Mouse (Mus musculus) megakaryocyte-erythroid progenitor cell, adult 5-6 weeks (primary cell): ENCODE data around the gene Olfr314. TPM values are rescaled to one million over a fixed set of nuclear protein-coding genes. Genes with fewer than 3 reads are reported as not detected.
"Not testable (repeated sequence)": the region's sequence is repeated elsewhere in the genome, so short reads cannot be mapped to it uniquely, and the experiment has no call there.

Source experiments
- ATAC-seq: replicated peaks from 2 replicates; pipeline ENCODE4 v1.8.0; 2016; ENCODE audit warnings: mild to moderate bottlenecking, inconsistent platforms; ENCODE audit not compliant: severe bottlenecking, poor library complexity, low FRiP score, low TSS enrichment
- total RNA-seq, 2 experiments: library from RNA; stranded (forward) in 1 of 2; stranded (reverse) in 1 of 2; fragments of 200-1000, 215-1000 nt in 1 of 2; fragments of >200 nt in 1 of 2; fragmentation: Nextera tagmentation in 1 of 2; gene quantifications; 2 replicates each; pipeline ENCODE4 v1.2.3; 2014 to 2017

Gene Olfr314
- total RNA-seq (2014; fragmentation: Nextera tagmentation) (not detected in 2 replicates), total RNA-seq (2017) (not detected in 2 replicates)

DNA sequence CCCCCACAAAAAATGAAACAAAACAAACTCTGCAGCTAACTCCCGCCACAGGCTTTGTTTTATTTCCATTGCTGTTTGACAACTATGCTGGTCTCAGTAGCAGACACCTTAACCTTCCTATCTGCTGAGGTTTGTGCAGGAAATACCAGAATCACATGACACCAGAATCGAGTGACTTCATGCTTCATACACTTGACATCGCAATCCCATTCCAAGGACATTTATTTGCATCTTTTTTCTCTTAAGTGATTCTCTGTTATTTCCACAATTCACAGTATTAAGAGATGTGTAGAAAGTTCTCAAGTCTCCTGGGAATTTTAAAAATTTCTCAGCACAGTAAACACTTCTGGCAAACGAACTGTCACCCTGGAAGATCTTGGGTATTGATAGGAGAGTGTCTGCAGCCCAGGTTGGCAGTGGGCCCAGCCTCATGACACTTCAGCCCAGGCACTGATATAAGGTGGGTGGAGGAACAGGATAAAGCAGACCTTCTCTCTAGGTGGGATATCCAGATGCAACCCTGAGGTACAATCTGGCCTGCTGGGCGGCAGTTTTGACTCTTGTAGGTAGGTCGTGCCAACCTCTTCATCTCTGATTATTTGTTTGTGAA lies at the start of gene Olfr314:
Gene Olfr314, plus strand, starts transcription at position 473 of the 610 bp plus-strand sequence.
- no peak for ATAC-seq

DNA sequence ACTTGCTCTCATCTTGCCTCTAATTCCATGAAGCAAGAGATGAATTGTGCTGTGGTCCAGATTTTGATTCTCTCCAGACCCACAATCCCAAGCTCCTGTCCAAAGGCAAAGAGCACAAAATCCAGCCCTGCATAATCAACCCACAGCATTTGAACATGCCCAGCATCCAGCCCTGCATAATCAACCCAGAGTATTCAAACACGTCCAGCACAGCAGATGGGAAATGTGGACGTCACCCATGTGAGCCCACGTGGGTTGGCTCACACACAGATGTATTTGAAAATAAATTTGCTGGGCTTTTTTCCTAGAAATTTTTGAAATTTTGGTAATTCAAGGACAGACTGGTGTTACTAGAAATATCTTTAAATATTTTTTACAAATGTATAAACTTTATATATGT lies 49.4 kb upstream of the Olfr314 start:
- no peak for ATAC-seq

DNA sequence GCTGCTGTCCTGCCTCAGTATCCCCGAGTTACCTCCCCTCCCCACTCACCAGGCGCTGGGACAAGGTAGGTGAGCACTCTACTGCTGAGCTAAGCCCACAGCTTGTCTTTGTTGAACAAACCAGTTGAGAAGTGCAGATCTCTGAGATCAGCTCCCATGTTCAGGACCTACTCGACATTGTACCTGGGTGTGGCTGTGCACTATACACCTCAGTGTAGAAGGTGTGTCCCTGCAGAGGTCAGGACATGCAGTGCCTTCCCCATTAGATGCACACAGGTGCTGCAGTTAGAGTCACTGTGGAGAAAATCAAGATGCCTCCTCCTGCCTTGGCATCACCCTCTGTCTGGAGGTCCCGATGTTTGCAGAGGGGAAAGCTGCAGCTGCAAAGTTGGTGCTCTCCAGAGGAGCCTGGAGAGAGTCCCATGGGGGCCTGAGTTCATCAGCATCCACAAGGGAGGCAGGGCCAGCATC lies 43.9 kb upstream of the Olfr314 start, which contains the start of gene Olfr317:
Gene Olfr317, minus strand, starts transcription at position 421 of the 471 bp plus-strand sequence.
- ATAC-seq, result no peak

DNA sequence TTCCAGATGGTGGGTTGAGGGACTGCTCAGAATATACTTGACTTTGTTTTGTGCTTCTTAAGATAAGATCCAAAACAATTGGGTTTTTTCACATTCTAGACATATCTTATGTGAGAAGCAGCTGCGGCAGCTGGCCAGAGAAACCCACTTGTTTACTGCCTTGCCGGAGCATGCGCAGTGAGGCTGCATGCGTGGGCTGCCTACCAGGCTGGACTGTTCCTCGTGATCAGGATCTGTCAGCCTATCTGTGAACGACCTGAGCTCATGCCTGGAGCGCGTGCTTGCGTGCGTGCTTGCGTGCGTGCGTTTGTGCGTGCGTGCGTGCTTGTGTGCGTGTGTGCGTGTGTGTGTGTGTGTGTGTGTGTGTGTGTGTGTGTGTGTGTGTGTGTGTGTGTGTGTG lies 31.7 kb upstream of the Olfr314 start:
- not testable (repeated sequence) for ATAC-seq

DNA sequence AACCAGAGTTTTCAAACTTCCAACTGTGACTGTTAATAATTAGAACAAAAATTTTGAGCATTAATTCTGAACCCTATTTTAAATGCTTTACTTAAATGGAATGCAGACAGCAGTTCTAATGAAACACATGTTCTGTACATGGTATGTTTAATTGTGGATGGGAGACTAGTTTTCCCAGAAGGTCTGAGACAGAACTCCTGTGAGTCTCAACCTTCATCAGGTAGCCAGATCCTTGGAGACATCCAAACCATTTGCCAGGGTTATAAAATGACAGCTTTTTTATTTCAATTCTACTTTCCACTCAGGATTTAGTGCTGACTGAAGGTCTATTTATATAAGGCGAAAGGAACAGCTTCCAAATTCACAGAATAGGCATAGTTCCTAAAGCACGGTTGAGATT lies 30.3 kb upstream of the Olfr314 start, which contains the start of gene Olfr316:
Gene Olfr316, plus strand, starts transcription at position 301 of the 400 bp plus-strand sequence.
- no peak for ATAC-seq

DNA sequence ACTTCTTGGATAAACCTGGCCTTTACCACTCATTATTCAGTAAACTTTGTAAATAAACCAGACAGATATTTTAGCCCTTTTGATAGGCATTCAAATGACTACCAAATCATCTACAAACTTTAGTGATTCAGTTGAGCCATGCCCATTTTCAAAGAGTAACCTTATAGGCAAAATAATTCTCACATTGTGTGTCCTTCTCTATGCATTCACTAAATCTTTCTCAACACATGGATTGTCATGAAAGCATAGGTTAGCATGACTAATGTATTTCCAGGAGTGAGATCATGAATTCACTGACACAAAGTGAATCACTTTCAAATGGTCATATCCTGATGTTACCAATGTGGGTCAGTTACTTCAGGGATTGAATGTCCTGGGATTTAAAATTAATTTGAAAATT lies 9.9 kb upstream of the Olfr314 start, which contains the start of gene Olfr315:
Gene Olfr315, plus strand, starts transcription at position 301 of the 400 bp plus-strand sequence.
- ATAC-seq, result no peak

DNA sequence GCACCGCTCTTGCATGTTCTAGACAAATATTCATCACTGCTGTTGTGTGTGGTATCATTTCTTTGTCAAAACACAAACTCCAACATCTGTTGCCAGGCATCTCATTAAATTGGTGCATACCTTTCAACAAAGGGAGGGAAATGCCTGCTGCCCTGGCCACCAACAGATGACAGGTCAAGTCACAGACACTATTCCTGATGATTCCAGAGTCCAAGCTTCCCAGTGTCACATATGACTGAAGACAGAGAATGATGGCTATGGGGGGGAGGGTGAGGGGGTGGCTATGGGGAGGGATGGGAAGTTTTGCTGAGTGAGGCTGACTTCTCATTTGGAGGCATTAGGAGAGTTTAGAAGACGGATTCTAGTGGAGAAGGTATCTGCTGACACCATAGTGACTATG lies 1.4 kb downstream of the Olfr314 start:
- ATAC-seq, result no peak

DNA sequence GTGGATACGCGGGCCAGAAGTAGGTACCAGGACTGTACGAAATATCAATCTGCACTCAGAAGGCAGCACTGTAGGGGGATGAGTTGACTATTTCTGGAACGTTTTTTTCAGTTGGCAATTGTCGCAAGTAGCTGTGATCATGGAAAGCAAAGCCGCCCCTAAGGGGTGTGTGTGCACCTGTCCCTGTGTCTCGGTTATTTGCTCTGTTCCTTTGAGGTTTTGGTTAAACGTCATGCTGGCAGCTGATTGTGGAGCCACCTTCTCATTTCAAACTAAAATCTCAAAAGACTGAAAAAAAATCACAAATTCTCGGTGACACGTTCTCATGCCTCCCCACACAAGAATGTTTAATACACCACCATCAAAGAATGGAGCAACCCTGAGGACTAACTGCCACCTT lies 4.9 kb downstream of the Olfr314 start:
- ATAC-seq, result no peak

DNA sequence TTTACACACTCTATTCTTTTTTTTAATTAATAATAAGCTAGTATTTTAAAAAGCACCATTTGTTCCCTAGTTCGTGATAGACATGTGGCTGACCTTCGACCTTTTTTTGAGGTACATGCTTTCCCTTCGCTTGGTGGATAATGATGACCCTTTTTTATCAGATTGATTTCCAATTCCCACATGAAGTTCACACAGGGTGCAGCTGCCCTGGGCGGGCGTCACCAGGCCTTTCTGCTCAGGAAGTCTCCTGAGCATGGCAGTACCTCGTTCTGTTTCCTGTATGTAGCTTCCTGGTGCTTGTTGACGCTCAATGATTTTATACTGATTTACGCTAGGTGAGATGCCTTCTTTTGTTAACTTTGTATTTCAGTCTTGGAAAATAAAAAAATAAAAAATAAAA lies 5.6 kb downstream of the Olfr314 start:
- no peak for ATAC-seq

DNA sequence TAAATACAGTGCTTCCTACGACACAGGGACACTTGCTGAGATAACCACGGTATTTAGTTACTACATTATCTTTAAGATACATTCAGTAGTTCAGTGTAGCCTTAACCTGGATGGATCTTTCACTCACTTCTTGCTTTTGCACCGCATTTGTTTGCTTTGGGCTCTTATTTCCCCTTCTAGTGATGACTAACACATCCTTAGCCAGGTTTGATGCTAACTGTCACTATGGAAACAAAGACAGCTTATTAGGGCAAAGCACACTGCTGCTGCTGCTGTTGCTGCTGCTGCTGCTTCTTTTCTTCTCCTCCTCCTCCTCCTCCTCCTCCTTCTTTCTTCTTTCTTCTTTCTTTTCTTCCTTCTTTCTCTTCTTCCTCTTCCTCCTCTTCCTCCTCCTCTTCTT lies 6.8 kb downstream of the Olfr314 start:
- ATAC-seq, result no peak

DNA sequence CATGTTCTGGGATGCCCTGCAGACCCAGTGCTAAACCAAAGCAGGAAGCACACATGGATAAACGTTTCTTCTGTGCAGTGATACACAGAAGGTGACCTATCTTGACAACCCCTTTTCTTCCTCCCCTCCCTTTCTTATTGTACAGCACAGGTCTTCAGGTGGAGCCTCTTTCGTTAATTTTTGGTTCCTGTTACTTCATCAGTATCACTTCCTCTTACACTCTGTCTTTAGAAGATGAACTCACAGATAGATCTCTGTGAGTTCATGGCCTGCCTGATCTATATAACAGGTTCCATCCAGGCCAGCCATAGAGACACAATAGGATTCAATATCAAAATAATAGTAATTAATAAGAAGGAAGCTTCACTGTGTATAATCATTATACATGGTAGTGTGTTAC lies 7.3 kb downstream of the Olfr314 start:
- ATAC-seq, result no peak

DNA sequence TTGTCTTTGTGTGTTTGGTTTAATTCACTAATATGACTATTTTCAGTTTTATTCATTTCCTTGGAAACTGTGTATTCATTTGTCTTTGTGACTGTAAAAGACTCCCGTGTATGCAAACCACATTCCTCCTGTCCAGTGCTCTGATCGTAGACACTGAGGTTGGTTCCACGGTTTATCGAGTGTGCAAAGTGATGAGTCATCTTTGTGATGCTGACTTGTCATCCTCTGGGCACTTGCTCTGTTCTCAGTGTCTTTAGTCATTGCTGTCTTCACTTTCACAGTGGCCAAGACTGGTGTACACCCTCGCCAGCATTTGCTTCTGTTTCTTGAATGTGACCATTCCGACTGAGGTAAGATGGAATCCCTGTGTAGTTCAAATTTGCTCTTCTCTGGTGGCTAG lies 7.9 kb downstream of the Olfr314 start:
- no peak for ATAC-seq

DNA sequence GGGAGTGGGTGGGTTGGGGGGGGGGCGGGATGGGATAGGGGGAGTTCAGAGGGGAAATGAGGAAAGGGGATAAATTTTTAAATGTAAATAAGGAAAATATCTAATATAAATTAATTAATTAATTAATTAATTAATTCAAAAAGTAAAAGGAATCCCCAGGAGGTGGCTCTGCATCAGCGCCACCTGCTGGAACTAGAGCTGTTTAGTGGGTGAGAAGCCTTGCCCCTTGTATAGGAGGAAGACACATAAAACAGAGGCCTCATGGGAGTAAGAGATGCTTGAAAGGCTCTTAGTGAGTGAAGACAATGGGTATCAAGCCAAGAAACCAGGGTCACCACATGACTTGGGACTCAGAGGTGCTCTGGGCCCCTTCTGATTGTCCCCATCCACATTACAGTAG lies 13.1 kb downstream of the Olfr314 start:
- ATAC-seq, result no peak

DNA sequence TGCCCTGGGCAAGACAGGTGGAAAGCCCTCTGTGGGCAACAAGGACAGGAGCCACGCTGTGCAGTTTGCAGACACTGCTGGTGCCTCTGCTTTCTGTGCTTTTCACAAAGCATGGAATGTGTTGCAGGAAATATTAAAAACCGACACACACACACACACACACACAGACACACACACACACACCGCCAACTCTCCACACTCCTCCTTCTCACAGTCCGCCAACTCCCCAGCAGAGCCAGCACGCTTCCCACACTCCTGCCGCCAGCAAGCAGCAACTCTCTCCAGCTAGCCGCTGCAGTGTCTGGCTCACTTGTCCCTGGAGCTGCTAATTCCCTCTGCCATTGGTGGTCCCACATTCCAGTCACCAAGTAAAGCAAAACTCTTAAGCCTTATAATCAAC lies 14.1 kb downstream of the Olfr314 start:
- ATAC-seq, result no peak

DNA sequence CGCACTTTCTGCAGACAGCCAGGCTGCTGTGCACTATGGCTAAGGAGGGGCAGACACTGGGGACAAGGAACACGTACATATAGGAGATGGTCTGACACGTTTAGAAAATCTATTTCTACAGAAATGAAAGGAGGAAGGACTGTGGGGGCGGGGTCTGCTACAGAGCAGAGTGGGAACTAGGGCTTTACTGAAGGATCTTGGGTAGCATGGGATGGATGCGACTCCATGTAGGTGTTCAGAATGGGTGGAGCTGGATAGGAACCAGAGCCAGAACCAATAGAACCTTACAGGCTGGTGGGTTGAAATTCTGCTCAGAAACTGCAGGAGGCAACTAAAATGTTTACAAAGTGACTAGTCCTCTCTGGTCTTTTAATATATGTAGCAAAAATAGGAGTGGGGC lies 17.0 kb downstream of the Olfr314 start:
- no peak for ATAC-seq

DNA sequence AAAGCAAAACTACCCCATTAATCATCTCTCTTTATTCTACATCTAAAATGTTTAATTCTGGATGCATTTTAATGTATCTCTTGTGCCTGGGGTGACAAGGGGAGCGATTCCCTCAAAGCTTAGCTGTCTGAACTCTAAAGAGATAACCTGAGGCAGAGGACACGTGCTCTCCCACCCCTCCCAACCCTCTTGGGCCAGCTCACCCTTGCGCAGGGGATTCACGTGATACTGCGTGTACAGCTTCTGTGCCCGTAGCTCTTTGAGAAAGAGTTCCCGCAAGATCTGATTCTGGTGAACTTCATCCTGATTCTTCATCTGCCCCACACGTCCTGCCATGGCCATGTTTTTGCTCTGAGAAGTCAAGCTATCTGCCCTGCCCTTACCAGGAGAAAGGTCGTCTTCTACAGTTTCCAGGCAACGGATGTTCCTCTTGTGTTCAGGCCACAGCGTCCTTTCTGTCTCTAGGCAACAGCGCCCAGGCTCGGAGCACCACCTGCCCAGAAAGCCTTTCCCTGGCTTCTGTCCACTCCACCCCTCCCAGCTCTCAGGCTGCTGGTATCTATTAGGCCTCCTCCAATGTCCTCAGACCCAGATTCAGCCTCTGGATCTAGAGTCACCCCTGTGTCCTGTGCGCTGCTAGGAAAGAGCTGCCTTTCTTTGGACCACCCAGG lies 18.9 kb downstream of the Olfr314 start, which contains the start of gene Fam183b:
Gene Fam183b, minus strand, starts transcription at position 403 of the 671 bp plus-strand sequence.
- ATAC-seq, result no peak

DNA sequence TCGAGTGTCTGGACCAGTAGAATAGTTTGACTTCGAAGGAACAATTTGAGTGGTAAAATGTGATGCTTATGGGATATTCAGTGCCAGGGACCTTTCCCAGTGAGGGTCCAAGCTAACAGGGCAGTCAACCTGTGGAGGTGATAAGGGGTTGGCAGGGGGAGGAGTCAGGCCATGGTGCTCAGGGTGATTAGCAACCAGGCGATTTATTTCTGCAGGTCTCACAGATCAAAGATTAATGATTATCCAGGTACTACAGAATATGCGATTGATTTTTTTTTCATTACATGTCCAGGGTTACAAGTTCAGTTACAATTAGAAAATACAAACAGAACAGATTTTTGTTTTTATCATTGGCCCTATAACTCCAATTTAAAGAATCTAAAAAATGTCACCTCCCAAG lies 21.1 kb downstream of the Olfr314 start:
- ATAC-seq, result no peak

DNA sequence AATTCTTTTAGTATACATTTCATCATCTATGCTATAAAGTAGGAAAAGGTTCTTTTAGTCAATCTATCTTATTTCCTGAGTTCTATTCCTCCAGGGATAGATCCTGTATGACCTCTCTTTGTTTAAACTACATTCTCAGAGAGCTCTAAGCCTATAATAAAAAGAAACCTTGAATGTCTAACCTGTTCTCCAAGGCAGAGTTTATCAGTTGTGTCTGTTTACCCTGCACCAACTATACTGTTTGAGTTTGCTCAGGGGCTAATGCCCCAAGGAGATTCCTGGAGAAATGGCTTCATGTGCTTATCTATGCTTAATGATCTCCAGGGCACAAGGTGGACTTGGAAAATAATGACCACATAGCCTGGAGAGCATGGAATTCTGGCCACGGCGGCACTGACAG lies 21.6 kb downstream of the Olfr314 start:
- ATAC-seq, result no peak

DNA sequence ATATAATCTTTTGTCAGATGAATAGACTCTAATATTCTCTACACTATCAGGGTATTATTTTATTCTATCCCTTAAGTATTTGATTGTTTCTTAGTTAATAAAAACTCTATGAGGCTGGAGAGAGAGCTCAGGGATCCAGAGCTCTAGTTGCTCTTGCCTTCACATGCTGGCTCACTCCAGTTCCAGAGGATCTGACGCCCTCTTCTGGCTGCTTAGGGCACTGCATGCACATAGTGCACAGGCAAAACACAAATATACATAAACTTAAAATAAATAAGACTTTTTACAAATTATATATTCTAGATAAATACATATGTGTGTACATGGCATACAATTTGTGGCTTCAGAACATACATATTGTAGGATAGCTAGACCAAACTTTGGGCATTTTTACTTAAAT lies 29.2 kb downstream of the Olfr314 start:
- no peak for ATAC-seq

DNA sequence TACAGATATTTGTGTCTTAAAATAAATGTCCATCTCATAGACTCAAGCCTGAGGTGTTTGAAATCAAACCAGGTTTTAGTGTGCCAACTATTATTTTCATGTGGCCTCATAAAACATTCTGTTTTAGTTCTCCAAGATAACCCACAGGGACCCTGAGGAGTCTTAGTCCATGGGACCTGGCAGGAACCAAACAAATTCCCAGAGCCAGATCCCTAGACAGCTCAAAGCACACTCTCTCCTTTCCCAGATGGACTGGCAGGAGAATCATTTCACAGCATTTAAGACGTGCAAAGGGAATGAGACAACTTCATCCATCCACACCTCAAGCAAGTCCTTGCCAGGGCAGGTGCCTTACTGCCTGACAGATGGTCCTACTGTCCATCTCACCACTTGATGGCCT lies 31.9 kb downstream of the Olfr314 start, which contains the start of gene Olfr313:
Gene Olfr313, plus strand, starts transcription at position 301 of the 400 bp plus-strand sequence.
- not testable (repeated sequence) for ATAC-seq

DNA sequence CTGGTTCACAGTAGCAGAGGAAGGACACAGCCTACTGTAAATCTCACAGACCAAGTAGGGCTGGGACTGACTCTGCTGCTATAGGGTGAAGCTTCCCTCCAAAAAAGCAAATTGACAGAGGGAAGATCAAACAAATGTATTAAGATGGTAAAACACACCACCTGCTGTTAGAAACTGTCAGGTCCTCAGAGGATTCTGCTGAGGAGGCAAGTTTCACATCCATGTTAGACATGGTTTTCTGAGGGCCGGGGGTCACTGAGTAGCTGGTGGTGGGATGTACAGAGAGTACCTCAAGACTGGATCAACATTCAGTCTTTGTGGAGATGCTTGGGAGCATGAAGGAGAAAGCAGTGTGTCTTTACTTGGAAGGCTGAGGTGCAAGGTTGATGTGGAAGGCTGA lies 32.9 kb downstream of the Olfr314 start:
- no peak for ATAC-seq
